Mouse (Mus musculus) testis, postnatal 10 days (tissue): ENCODE measurements at regions not wholly inside any gene's neighbourhood (a gene's known extent, or its start where the extent isn't known, plus 50 kb on each side); places are given as distances from the start of the nearest gene placed in this dataset.

Experiments
- DNase-seq: peaks from one replicate; pipeline ENCODE4 v3.0.0; 2021; ENCODE audit warnings: low spot score

- DNase-seq, result no peak
Observed at GRCm38 (mm10) chr2:169351547-169351946, 236.0 kb downstream of the Gm11011 start.

GRCm38 (mm10) chr2:169346107-169346506, 241.4 kb downstream of the Gm11011 start:
- no peak for DNase-seq

- no peak for DNase-seq
Observed at GRCm38 (mm10) chr2:169319521-169319920, 268.0 kb downstream of the Gm11011 start.

GRCm38 (mm10) chr2:169314396-169314930, 273.1 kb downstream of the Gm11011 start:
- no peak for DNase-seq

GRCm38 (mm10) chr2:169311821-169312220, 275.7 kb downstream of the Gm11011 start:
- no peak for DNase-seq

GRCm38 (mm10) chr2:169311356-169311755, 276.2 kb downstream of the Gm11011 start:
- no peak for DNase-seq

- DNase-seq, result peak; percentile 11
Observed at GRCm38 (mm10) chr2:169304360-169304759, 283.2 kb downstream of the Gm11011 start.

GRCm38 (mm10) chr2:169300966-169301365, 286.6 kb downstream of the Gm11011 start:
- DNase-seq, result peak; percentile 21

GRCm38 (mm10) chr2:169300411-169300810, 287.1 kb downstream of the Gm11011 start:
- DNase-seq, result peak; percentile 27

- DNase-seq, result peak; percentile 50
Observed at GRCm38 (mm10) chr2:169297841-169298627, 289.5 kb downstream of the Gm11011 start.

GRCm38 (mm10) chr2:169297226-169297625, 290.3 kb downstream of the Gm11011 start:
- DNase-seq, result peak; percentile 8

- DNase-seq, result no peak
Observed at GRCm38 (mm10) chr2:169293351-169293750, 294.2 kb downstream of the Gm11011 start.

- no peak for DNase-seq
Observed at GRCm38 (mm10) chr2:169288891-169289605, 298.5 kb downstream of the Gm11011 start.

- peak; percentile 48 for DNase-seq
Observed at GRCm38 (mm10) chr2:169286701-169287100, 300.8 kb downstream of the Gm11011 start.

GRCm38 (mm10) chr2:169282508-169283117, 304.9 kb downstream of the Gm11011 start:
- DNase-seq, result no peak

- DNase-seq, result no peak
Observed at GRCm38 (mm10) chr2:169275371-169275770, 312.2 kb downstream of the Gm11011 start.

- DNase-seq, result no peak
Observed at GRCm38 (mm10) chr2:169274101-169274500, 313.4 kb downstream of the Gm11011 start.

- DNase-seq, result no peak
Observed at GRCm38 (mm10) chr2:169272622-169273021, 314.9 kb downstream of the Gm11011 start.

- DNase-seq, result no peak
Observed at GRCm38 (mm10) chr2:169272018-169272417, 315.5 kb downstream of the Gm11011 start.

- no peak for DNase-seq
Observed at GRCm38 (mm10) chr2:169260636-169261035, 305.2 kb upstream of the Zfp64 start.

GRCm38 (mm10) chr2:169244572-169244971, 289.2 kb upstream of the Zfp64 start:
- no peak for DNase-seq

- DNase-seq, result no peak
Observed at GRCm38 (mm10) chr2:169243981-169244380, 288.6 kb upstream of the Zfp64 start.

- DNase-seq, result no peak
Observed at GRCm38 (mm10) chr2:169237856-169238255, 282.5 kb upstream of the Zfp64 start.
